Mouse (Mus musculus): Measurements from ENCODE around the gene Wtip.
A peak's percentile ranks its signal among the peaks of the same experiment; 100 is the strongest.
"Not testable (repeated sequence)": the region's sequence is repeated elsewhere in the genome, so short reads cannot be mapped to it uniquely, and the experiment has no call there.

The Wtip gene

GRCm38 (mm10) chr7:34133117-34133762, at the start of gene Wtip:
Gene Wtip (minus strand): TSS chr7:34133268.
- DNase-seq (ENCODE audit: extremely low read depth, low read depth): no peak

- not testable (repeated sequence) for DNase-seq (ENCODE audit: extremely low read depth, low read depth)
These were observed 43.2 kb upstream of the Wtip start for GRCm38 (mm10) chr7:34176241-34176640.

DNA sequence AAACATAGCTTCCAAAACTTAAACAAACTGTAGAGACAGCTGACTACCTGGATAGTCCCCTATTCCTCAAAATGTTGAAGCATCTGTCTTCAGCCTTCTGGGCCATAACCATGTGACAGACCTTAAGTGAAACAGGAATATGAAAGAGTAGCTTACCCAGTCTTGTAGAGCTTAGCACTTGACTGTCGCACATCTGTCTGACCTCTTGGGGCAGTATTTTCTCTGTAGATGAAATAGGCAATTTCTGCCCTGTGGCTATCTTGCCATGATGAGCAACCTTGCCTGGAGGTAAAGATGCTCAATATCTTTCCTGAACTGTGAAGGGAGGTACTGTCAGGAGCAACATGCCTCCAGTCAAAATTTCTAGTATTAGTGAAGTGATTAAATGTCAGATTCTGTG, 39.2 kb upstream of the Wtip start:
- no peak for DNase-seq (ENCODE audit: extremely low read depth, low read depth)

DNA sequence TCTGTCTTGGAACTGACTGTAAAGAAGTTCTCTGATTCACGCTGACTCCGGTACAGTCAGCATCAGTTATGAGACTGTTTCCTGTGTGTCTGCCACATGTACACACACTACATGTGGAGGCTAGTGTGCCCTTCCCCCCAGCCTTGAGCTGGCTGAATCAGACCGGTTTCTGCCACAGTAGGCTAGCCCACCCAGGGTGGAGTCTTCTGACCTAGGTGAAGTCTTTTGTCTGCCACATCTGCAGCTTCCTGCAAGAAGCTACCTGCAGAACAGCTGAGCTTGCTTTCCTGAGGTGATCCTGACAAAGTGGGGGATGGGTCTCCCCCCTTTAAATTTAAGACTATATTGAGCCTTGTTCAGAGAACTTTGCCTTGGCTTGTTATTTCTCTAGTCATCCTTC, 36.4 kb upstream of the Wtip start, which contains the start of gene Uba2:
TSS of gene Uba2 (minus strand) at position 146 of the 400 bp plus-strand sequence.
- no peak for DNase-seq (ENCODE audit: extremely low read depth, low read depth)

DNA sequence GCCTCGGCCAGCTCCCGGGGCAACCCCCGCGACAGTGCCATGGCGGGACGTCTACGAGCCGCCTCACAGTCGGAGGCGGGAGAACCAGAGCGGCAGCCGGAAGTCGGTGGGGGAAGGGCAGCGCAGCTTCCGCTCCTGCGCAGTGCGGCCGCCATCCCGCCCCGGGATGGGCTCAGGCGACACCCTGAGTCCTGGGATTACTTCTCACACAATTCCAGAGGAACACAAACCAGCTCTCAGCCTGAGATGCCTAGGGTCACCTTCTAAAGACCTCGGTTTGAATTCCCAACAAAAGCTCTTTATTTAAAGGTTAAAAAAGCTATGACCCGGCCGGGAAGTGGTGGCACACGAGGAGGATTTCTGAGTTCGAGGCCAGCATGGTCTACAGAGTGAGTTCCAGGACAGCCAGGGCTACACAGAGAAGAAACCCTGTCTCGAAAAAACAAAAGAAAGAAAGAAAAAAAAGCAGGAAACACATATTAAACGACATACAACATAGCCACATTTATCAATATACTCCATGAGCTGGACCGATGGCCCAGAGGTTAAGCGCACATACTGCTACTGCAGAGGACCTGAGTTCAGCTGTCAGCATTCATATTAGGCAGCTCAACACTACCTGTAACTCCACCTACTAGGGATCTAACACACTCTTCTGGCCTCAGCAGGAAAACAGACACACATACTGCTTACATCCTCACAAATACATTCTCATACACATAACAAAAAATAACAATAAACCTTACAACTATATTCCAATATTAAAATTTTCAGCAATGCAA, 35.6 kb upstream of the Wtip start:
- peak; percentile 54 for DNase-seq (ENCODE audit: extremely low read depth, low read depth)

GRCm38 (mm10) chr7:34167766-34168469, 34.9 kb upstream of the Wtip start:
- peak; percentile 25 for DNase-seq (ENCODE audit: extremely low read depth, low read depth)

DNA sequence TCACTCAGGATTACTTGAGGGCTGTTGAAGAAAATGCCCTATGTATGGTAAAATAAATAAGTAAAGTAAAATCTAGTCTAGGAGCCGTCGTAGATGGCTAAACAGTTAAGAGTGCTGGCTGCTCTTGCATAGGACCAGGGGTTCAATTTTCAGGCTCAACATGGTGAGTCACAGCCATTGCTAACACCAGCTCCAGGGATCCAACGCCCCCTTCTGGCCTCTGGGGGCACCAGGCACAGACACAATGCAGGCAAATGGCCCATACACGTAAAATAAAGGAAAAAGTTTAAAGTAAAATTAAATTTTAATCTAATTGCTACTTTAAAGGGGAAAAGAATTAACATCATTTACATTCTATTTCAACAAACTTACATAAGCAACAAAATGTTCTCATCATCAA, 33.8 kb upstream of the Wtip start:
- peak; percentile 51 for DNase-seq (ENCODE audit: extremely low read depth, low read depth)

GRCm38 (mm10) chr7:34165999-34166398, 32.9 kb upstream of the Wtip start:
- DNase-seq (ENCODE audit: extremely low read depth, low read depth): no peak

DNA sequence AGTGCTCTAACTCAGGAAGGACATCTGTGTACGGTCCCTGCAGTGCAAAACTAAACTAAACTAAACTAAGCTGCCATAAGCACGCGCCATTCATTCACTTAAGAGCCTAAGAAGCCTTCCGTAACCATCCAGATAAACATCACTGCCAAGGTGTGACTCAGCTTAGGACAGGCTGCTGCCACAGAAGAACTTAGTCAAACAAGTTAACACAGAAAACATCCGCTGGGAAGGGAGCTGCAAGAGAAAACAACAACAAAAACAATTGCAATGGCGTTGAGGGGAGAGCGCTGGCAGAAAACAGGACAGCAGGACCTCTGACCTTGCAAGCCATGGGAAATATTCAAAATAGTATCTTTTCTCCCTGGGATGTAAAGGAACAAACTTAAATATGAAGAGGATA, 31.6 kb upstream of the Wtip start:
- no peak for DNase-seq (ENCODE audit: extremely low read depth, low read depth)

DNA sequence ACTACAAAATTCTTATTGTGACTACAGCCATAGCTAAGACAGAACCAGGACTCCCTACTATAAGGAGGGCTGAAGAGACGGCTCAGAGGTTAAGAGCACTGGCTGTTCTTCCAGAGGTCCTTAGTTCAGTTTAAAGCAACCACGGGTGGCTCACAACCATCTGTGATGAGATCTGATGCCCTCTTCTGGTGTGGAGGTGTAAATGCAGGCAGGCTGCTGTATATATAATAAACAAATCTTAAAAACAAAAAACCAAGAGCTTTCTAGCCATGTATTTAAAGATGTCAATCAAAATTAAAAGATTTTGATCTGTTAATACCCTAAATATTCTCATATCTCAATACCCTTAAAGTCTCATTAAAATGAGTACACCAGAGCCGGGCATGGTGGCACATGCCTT, 26.1 kb upstream of the Wtip start:
- no peak for DNase-seq (ENCODE audit: extremely low read depth, low read depth)

DNA sequence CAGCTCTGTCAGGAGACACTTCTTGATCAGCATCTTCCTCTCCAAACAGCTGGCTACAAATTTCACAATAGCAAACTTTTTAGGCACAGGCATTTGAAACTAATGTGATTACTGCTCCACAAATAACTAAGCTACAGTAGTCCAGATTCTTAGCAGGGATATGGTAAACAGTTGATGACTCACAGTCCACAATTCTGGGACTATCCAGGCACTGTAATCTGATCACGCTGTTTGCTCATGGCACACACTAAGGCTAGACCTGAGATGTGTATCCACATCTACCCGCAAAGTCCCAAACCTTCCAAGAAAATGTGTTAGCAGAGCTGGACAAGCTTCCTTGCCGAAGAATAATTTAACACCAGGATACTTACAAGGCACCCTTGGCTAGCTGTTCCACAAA, 24.9 kb upstream of the Wtip start:
- no peak for DNase-seq (ENCODE audit: extremely low read depth, low read depth)

DNA sequence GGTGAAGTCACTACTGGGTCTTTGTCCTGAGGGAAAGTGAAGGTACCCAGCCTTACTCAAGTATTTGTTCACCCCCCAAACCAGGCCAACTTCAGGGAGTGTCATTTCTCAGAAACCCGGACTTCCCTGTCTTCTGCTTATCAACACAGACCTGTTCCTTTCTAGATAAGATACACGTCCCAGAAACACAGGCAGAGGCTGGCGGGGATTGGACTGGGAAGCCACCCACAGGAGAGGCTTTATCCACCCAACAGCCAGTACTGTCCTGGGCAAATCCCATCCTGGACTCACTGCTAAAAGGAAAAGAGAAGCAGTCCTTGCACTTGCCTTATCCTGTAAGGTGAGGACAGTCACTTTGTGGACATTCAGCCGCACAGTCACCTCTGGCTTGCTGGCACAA, 14.1 kb upstream of the Wtip start:
- peak; percentile 61 for DNase-seq (ENCODE audit: extremely low read depth, low read depth)

GRCm38 (mm10) chr7:34141123-34141522, 8.1 kb upstream of the Wtip start:
- DNase-seq (ENCODE audit: extremely low read depth, low read depth): no peak

- DNase-seq (ENCODE audit: extremely low read depth, low read depth): no peak
These were observed 6.4 kb upstream of the Wtip start for GRCm38 (mm10) chr7:34139493-34139892.

GRCm38 (mm10) chr7:34134336-34134735, 1.3 kb upstream of the Wtip start:
- DNase-seq (ENCODE audit: extremely low read depth, low read depth): no peak

- no peak for DNase-seq (ENCODE audit: extremely low read depth, low read depth)
These were observed 551 bp downstream of the Wtip start for GRCm38 (mm10) chr7:34132355-34133079.

DNA sequence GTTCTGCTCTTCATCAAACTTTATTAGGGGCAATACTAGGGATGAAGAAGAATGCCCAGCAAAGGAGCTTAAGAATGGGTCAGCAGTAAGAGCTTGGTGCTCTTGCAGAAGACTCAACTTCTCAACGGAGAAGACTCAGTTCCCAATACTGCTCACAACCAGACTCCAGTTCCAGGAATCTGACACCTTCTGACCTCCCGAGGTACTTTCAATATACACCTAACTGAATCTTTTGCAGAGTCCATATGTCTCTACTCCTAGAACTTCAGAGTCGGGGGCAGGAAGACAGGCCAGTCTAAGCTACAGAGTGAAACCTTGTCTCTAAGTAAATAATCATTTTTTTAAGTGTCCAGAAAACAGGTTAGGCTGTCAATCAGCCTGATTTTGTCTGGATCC, 1.1 kb downstream of the Wtip start:
- DNase-seq (ENCODE audit: extremely low read depth, low read depth): no peak

DNA sequence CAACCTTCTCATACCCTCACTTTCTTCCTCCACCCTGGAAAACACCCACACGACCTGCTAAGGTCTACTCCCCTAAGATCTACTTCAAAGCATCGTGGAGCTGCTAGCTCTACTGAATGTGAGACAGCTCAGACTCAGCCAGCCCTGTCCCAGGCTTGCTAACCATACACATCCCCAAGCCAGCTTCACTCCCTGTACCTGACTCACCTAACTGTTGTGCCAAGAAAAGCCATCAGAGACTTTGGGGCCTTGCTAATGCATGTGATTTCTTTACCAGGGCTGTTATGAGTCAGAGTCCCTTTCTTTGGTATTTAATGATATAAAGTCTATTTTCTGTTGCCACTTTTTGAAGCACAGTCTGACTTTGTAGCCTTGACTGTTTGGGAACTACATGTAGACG, 1.9 kb downstream of the Wtip start:
- no peak for DNase-seq (ENCODE audit: extremely low read depth, low read depth)

- DNase-seq (ENCODE audit: extremely low read depth, low read depth): no peak
These were observed 6.8 kb downstream of the Wtip start for GRCm38 (mm10) chr7:34126291-34126690.

GRCm38 (mm10) chr7:34125346-34125745, 7.7 kb downstream of the Wtip start:
- DNase-seq (ENCODE audit: extremely low read depth, low read depth): no peak

DNA sequence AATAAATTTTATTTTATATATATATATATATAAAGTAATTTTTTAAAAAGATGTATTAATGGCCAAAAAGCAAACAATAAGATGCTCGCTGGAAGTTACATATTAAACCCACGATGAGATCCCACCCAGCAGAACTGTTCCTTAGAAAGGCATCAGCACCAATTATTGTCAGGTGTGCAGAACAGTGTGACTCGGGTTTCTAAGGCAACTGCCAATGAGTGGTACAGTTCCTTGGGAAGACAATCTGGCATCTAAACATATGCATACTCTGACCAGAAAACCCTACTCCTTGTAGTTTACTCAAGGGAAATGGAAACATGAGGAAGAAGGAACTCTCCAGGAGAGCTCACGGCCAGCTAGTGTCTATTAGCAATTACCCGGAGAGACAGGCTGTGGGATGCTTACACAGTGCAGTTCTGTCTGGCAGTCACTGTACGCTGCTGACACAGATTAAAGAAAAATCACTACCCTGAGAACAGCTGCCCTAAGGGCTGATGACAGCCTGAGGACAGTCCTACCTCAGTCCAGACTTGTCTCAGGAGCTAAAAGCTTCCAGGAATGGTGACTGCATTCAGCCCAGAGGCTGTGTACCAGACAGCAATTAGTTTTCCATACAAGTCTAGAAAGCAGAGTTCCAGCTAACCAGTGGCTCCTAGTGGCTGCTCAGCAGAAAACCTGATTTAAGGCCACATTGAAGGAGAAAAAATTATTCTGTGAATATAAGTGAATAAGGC, 9.9 kb downstream of the Wtip start:
- DNase-seq (ENCODE audit: extremely low read depth, low read depth): no peak

Measured in MEL-GATA-1-ER (cell line).